Mouse (Mus musculus) limb, embryonic 10.5 days (tissue): ENCODE results near the gene Fam192a. TPM values are rescaled to one million over a fixed set of nuclear protein-coding genes. Genes with fewer than 3 reads are reported as not detected.

Experiments used
- DNase-seq: peaks from one replicate; pipeline ENCODE4 v3.0.0-alpha.2; 2017; ENCODE audit warnings: low spot score
- H3K27ac ChIP-seq: fragments of 300-500 bp; sonication (generic); 2 replicates; pipeline ENCODE4 v1.5.1; 2016; ENCODE audit warnings: mild to moderate bottlenecking
- H3K27me3 ChIP-seq: fragments of 300-500 bp; sonication (generic); 2 replicates; pipeline ENCODE4 v1.6.1; 2016; ENCODE audit warnings: low read depth, mild to moderate bottlenecking; ENCODE audit not compliant: poor library complexity, severe bottlenecking
- H3K36me3 ChIP-seq: fragments of 300-500 bp; sonication (generic); 2 replicates; pipeline ENCODE4 v1.6.1; 2016; ENCODE audit warnings: mild to moderate bottlenecking, moderate library complexity
- H3K4me1 ChIP-seq: fragments of 300-500 bp; sonication (generic); 2 replicates; pipeline ENCODE4 v1.6.1; 2016
- H3K4me3 ChIP-seq: fragments of 300-500 bp; sonication (generic); 2 replicates; pipeline ENCODE4 v1.5.1; 2016; ENCODE audit warnings: mild to moderate bottlenecking, moderate library complexity
- H3K9me3 ChIP-seq: fragments of 300-500 bp; sonication (generic); replicated peaks from 2 replicates; pipeline ENCODE4 v1.6.1; 2016; ENCODE audit warnings: mild to moderate bottlenecking
- WGBS: fragments of 180-500 bp; shearing (Covaris S2); methylation state at CpG from one replicate; pipeline ENCODE4 v1.1.7; 2016; 5-methylcytosine and 5-hydroxymethylcytosine counted together
- polyA plus RNA-seq: library from polyadenylated mRNA; unstranded; fragments of >200 nt; fragmentation: Nextera tagmentation; extraction: Ambion mirVana; gene quantifications from 2 replicates; pipeline ENCODE4 v1.2.1, GENCODE M21; 2016

The Fam192a gene
- 81.0 and 89.0 TPM in 2 replicates for polyA plus RNA-seq

DNA sequence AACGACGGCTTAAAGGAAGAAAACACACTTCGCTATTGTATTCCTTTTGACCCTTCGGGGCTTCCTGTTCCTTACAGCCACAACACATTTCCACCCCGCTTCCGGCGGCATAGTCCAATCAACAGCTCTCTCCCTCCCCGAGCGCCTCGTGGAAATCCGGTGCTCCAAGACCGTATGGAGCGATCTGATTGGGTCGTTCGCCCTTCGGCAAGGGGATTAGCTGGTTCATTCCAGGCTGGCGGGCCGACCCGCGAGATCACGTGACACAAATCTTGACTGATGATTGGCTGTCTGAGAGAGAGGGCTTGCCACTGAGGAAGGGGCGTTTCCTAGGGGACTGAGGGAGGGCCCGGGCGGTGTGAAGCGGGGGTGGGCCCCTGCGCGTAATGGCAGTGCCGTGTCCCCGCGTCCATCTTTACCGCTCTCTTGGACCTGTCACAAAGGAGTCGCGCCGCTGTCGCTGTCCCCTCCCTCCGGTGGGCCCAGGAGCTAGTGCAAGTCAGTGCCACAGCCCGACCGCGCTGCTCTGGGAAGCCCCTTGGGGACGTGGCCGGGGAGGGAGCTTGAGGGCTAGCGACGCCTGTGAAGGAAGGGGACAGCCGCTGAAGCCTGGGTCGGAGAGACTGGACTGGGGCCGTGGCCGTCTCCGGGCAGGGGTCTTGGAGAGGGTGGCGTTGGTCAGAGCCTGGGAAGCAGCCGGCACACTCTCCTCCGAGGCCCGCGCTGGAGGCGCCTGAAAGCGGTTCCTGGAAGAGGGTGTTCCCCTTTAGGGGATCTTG lies at the start of gene Fam192a, which contains the start of gene Rspry1:
TSS of gene Fam192a (minus strand) at position 391 of the 779 bp plus-strand sequence.
TSS of gene Rspry1 (plus strand) at position 331 of the 779 bp plus-strand sequence.
- peaks cover 20% of the 10 kb centered on the region for H3K4me1 ChIP-seq
- no peaks in the 10 kb centered on the region for H3K9me3 ChIP-seq
- H3K36me3 ChIP-seq = no peaks in the 10 kb centered on the region
- WGBS = under 1% methylated on average over 55 of the region's 55 CpGs
- no peaks in the 10 kb centered on the region for H3K27me3 ChIP-seq
- peak; percentile 98 for DNase-seq
- peak within 1 kb of the TSS; percentile 80 for H3K4me3 ChIP-seq
- peak within 1 kb of the TSS; percentile 91 for H3K27ac ChIP-seq

DNA sequence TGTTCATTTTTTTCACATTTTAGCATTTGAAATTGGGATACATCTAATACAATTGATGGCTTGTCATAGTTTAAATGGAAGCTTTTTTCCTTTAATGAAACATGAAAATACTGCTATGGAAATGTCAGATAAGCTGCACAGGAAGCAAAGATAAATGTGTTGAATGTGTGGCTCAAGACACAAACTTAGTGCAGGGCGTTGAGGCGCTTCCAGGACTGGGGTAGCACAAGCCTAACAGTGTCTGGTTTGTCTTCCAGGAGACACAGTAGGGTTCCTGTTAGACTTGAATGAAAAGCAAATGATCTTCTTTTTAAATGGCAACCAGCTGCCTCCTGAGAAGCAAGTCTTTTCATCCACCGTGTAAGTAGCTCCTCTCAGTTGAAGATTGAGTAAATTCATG lies 47.7 kb upstream of the Fam192a start:
- Histone ChIP-seq H3K36me3 (peaks cover 86% of the 10 kb centered on the region), H3K9me3 (no peaks in the 10 kb centered on the region), H3K27ac (no peak overlapping the region), H3K4me3 (no peak overlapping the region), H3K4me1 (no peaks in the 10 kb centered on the region), H3K27me3 (no peaks in the 10 kb centered on the region)
- no peak for DNase-seq
- WGBS = 83% methylated on average over 3 of the region's 3 CpGs

DNA sequence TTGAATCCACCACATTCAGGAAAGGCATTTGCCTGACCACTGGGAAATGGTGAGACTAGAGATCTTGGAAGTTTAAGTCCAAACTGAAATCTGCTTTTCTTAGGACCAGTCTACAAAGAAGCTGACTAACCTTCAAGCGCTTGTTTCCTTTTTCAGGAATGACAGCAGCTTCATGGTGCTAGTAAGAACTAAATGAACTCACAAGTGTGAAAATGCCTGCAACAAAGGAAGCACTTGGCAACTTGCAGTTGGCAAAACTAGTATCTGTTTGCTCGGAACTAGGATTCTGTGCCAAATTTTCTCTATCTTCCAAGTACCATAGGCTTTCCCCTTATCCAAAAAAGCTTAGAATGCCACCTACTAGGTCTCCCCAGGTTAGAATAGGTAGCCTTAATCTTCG lies 44.4 kb upstream of the Fam192a start:
- H3K36me3 ChIP-seq = peaks cover 85% of the 10 kb centered on the region
- H3K4me1 ChIP-seq = no peaks in the 10 kb centered on the region
- H3K27ac ChIP-seq = no peak overlapping the region
- no peak for DNase-seq
- H3K9me3 ChIP-seq = no peaks in the 10 kb centered on the region
- H3K4me3 ChIP-seq = no peak overlapping the region
- 93% methylated on average over 3 of the region's 3 CpGs for WGBS
- H3K27me3 ChIP-seq = no peaks in the 10 kb centered on the region

DNA sequence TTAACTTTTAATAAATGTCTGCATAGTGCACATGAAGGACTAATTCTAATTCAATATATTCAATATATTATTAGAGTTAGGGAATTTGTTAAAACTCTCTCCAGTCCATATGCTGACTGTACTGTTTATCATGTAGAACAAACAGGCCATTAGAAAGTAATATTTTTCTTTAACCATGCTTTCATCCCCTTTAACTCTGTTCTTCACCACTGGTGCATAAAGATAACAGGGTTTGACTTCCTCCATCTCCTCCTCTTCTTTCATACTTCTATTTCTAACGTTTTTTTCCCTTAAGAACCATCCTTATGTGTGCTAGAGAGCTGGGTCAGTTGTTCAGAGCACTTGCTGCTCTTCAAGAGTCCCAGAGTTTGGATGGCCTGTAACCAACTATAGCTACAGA lies 43.4 kb upstream of the Fam192a start:
- no peak for DNase-seq
- H3K27me3 ChIP-seq = no peaks in the 10 kb centered on the region
- no peaks in the 10 kb centered on the region for H3K9me3 ChIP-seq
- H3K27ac ChIP-seq = no peak overlapping the region
- H3K4me1 ChIP-seq = no peaks in the 10 kb centered on the region
- H3K4me3 ChIP-seq = no peak overlapping the region
- WGBS = 70% methylated on average over 1 of the region's 1 CpGs
- H3K36me3 ChIP-seq = peaks cover 87% of the 10 kb centered on the region

DNA sequence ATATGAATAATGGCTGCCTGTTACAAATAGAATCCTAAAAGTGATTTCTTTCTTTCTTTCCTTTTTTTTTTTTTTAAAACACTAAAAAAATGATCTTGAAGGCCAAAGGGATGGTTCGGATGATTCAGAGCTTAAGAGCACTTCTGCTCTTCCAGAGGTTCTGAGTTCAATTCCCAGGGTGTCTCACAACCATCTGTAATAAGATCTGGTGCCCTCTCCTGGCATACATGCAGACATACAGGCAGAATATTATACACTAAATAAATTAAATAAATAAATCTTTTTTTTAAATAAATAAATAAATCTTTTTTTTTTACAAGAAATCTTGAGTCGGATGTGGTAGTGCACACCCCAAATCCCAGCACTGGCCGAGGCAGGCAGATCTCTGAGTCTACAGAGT lies 40.1 kb upstream of the Fam192a start:
- Histone ChIP-seq H3K27ac (no peak overlapping the region), H3K9me3 (no peaks in the 10 kb centered on the region), H3K4me3 (no peak overlapping the region), H3K4me1 (no peaks in the 10 kb centered on the region), H3K36me3 (peaks cover 91% of the 10 kb centered on the region), H3K27me3 (no peaks in the 10 kb centered on the region)
- DNase-seq = no peak
- 92% methylated on average over 3 of the region's 3 CpGs for WGBS

DNA sequence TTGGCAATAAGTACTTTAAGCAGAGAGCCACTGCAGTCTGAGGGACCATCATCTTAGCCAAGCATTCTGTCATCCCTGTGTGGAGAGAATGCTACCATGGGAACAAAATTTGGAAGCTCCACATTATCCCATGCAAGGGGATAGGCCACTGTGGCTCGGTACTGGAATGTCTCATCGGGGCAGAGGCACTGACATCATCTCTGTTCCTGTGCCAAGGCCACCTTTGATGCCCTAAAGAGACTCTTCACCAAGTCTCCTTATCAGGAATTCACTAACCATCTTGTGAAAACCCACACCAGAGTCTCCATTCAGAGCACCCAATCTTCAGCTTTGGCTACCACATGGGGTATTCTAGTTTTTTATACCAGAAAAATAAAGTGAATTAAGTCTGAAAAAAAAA lies 39.4 kb upstream of the Fam192a start:
- 95% methylated on average over 2 of the region's 2 CpGs for WGBS
- H3K27me3 ChIP-seq = no peaks in the 10 kb centered on the region
- no peaks in the 10 kb centered on the region for H3K4me1 ChIP-seq
- peaks cover 91% of the 10 kb centered on the region for H3K36me3 ChIP-seq
- no peak overlapping the region for H3K27ac ChIP-seq
- no peaks in the 10 kb centered on the region for H3K9me3 ChIP-seq
- DNase-seq = no peak
- H3K4me3 ChIP-seq = no peak overlapping the region

DNA sequence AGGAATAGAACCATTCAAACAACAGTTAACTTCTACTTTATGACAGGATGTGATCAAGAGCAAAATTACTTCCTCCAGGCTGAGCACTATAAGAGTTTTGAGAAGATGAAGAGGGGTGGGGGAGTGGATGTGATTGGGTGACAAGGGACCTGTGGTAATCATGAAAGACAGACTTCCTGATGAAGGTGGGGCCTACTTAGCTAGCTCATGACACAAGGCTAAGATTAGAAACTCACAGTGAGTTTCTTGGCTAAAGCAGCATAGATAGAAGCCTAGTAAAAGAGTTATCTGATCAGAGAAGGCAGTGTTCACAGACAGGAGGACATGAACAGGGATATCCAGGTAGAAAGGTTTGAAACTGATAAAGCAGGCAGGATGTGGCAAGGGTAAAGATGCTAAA lies 32.4 kb upstream of the Fam192a start:
- Histone ChIP-seq H3K36me3 (peaks cover 97% of the 10 kb centered on the region), H3K4me3 (no peak overlapping the region), H3K9me3 (no peaks in the 10 kb centered on the region), H3K27me3 (no peaks in the 10 kb centered on the region), H3K27ac (no peak overlapping the region), H3K4me1 (no peaks in the 10 kb centered on the region)
- DNase-seq = no peak

DNA sequence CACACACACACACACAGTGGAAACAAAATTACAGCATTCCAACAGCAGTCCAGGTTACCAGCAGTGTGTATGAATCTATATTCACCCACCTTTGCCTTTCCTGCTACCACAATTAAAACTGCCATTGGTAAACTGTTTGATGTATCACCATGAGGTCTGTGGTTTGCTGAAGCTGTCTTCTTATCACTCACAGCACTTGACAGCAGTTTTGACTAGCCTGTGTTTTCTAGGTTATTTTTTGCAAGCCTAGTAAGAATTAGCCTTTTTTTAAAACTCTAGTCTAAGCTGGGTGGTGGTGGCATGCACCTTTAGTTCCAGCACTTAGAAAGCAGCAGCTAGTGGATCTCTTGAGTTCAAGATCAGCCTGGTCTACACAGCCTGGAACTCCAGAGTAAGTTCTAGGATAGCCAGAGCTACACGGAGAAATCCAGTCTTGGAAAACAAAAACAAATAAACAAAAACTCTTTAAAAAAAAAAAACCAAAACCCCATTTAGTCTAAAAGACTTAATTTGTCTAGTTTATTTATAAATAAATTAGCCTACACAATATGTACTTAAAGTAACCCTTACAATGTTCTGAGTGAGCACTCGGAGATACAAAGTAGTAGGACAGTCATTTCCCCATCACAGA lies 31.9 kb upstream of the Fam192a start:
- Histone ChIP-seq H3K4me1 (no peaks in the 10 kb centered on the region), H3K27me3 (no peaks in the 10 kb centered on the region), H3K27ac (no peak overlapping the region), H3K36me3 (peaks cover 96% of the 10 kb centered on the region), H3K4me3 (no peak overlapping the region), H3K9me3 (no peaks in the 10 kb centered on the region)
- 93% methylated on average over 2 of the region's 2 CpGs for WGBS
- DNase-seq = no peak

DNA sequence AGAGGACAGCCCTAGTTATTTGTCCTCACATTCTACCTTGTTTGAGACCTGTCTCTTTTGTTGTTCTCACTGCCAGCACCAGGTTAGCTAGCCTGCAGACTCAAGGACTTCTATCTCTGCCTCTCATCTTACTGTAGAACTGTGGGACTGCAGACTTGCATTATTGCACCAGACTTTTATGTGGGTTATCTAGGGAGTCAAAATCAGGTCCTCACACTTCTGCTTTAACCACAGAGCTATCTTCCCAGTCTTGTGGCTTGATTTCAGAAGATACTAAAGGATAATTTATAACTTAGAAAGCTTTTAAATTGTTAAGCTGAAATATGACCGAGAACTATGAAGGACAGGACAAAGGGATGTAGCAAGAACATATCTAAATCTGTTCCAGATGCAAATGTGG lies 23.1 kb upstream of the Fam192a start:
- Histone ChIP-seq H3K36me3 (peaks cover 52% of the 10 kb centered on the region), H3K4me1 (no peaks in the 10 kb centered on the region)

DNA sequence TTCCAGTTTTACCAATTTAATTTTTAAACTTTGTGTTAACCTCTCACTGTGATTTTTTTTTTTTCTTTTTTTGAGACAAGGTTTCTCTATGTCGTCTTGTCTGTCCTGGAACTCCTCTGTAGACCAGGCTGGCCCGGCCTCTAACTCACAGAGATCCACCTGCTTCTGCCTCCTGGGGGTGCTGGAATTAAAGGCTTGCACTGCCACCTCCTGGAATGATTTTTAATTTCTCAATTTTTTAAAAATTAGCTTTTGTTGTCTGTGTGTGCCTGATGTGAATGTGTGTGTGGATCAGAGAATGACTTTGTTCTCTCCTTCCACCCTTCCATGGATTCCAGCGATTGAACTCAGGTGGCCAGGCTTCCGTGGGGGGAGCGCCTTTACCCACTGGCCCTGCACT lies 5.3 kb upstream of the Fam192a start:
- no peak for DNase-seq
- 87% methylated on average over 5 of the region's 5 CpGs for WGBS

More for the DNA sequence above, 23.1 kb upstream of the Fam192a start:
- Histone ChIP-seq H3K27me3 (no peaks in the 10 kb centered on the region), H3K9me3 (no peaks in the 10 kb centered on the region), H3K27ac (no peak overlapping the region), H3K4me3 (no peak overlapping the region)
- no peak for DNase-seq
- 98% methylated on average over 1 of the region's 1 CpGs for WGBS

DNA sequence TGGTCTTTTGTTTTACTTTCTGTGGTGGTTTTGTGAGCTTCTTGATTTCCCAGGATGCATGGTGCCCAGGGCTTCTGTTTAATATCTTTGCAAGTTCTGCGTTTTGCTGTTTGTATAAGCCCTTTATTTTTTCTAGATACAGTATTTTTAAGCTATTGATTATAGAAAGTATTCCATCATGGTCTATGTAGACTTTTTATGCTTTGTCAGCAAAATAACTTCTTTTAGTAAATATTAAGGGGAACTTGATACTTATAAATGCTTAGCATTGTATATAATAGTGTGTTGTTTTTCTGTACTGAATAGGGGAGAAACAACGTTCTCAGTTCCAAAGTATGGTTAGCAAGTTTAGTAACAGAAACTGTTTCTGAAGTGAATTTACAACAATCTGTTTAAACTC lies 2.2 kb upstream of the Fam192a start:
- Histone ChIP-seq H3K9me3 (no peaks in the 10 kb centered on the region), H3K4me1 (peaks cover 20% of the 10 kb centered on the region), H3K4me3 (no peak overlapping the region), H3K27ac (no peak overlapping the region), H3K36me3 (peaks cover 8% of the 10 kb centered on the region; the same call in 1 of the 2 replicates), H3K27me3 (no peaks in the 10 kb centered on the region)
- DNase-seq = no peak
- WGBS = 95% methylated on average over 2 of the region's 2 CpGs

More for the DNA sequence above, 5.3 kb upstream of the Fam192a start:
- Histone ChIP-seq H3K27me3 (no peaks in the 10 kb centered on the region), H3K4me3 (no peak overlapping the region), H3K36me3 (peaks cover 8% of the 10 kb centered on the region; the same call in 1 of the 2 replicates), H3K9me3 (no peaks in the 10 kb centered on the region), H3K27ac (no peak overlapping the region), H3K4me1 (peaks cover 9% of the 10 kb centered on the region)

DNA sequence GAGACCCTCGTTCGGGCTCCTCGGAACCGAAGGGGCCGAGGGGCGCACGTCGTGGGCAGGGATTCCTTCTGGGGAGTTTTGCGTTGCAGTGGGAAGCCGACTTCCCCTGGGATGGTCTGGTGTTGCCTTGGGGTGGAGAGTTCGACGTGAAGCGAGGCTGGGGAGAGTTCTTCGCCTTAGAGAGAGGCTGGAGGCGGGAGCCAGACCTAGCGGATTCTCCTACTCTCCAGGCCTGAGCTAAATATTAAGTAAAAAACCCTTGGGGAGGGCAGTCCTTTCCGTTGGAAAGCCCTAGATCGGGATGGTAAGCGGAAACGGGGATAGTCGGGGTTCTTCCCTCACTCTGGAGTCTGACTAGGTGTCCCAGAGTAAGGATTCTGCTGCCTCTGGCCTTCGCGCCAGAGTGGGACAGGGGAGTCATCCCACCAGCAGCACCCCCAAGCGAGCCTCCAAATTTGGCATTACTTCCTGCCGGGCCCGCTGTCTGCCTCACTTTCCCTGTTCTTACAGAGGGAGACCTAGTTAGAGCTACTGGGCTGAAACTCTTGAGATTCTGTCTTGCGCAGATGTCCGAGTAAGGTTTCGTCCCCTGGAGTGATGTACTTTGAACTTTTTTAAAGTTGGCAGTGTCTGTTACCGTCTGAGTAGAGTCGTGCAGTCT lies 804 bp upstream of the Fam192a start:
- WGBS = 0% methylated on average over 31 of the region's 31 CpGs
- H3K27me3 ChIP-seq = no peaks in the 10 kb centered on the region
- peak; percentile 56 for DNase-seq
- no peaks in the 10 kb centered on the region for H3K9me3 ChIP-seq
- peak overlapping the region; percentile 91 for H3K27ac ChIP-seq
- H3K4me1 ChIP-seq = peaks cover 20% of the 10 kb centered on the region
- H3K36me3 ChIP-seq = peaks cover 5% of the 10 kb centered on the region; the same call in 1 of the 2 replicates
- peak overlapping the region; percentile 80 for H3K4me3 ChIP-seq

DNA sequence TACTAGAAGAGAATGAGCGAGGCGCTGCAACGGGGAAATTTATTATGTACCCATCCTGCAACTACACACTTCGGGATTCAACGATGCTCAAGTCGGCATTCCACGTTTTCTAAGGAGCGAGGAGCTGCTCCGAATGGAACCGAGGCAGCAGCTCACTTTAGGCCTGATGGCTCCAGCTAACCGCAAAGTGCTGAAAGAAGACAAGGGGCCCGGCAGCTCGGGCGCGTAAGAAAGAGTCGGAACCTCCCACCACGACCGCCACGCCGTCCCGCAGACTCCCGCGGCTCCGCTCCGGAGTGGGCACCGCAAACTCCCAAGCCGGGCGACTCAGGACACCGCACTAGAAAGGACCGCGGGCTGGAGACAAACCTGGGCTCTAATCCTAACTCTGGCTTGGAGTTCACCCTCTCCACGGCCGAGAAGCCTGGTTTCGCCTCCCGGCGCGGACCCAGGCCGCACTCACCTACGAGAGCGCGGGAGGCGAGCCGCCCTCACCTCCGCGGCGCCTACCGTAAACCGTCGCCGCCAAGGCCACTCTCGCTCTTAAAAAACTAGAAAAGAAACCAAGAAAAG lies 677 bp downstream of the Fam192a start:
- Histone ChIP-seq H3K27ac (peak overlapping the region; percentile 91), H3K4me3 (peak overlapping the region; percentile 80), H3K4me1 (peaks cover 20% of the 10 kb centered on the region), H3K36me3 (no peaks in the 10 kb centered on the region), H3K9me3 (no peaks in the 10 kb centered on the region), H3K27me3 (no peaks in the 10 kb centered on the region)
- DNase-seq = no peak
- WGBS = under 1% methylated on average over 51 of the region's 51 CpGs
